Mouse (Mus musculus): ENCODE data around the gene 1810065E05Rik. TPM values are rescaled to one million over a fixed set of nuclear protein-coding genes. Genes with fewer than 3 reads are reported as not detected.

1810065E05Rik gene
- polyA plus RNA-seq, 1 experiment: 0.08 TPM

DNA sequence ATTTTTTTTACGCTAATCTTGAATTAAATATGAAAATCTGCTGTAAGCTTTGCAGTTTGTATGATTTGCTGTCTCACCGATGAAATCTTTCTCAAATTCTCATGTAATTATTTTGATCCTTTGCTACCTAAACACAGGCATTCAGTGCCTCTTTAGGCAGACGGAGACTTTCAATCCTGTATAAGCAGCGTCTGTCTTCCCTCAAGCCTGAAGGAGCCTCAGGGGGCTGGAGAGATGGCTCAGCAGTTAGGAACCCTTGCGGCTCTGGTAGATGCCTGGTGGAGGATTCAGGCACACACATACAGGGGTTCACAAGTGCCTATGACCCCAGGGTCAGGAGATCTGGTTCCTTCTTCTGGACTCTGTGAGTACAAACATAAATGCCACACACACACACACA is 20.3 kb upstream of the 1810065E05Rik start:
- Histone ChIP-seq H3K4me1 (ENCODE audit: control insufficient read depth, insufficient read depth, insufficient read length) (no peaks in the 10 kb centered on the region), H3K27me3 (ENCODE audit: control insufficient read depth, insufficient read depth, low read length) (no peaks in the 10 kb centered on the region), H3K4me3 (ENCODE audit: extremely low read depth, insufficient read depth, insufficient read length) (no peak overlapping the region), H3K36me3 (ENCODE audit: control insufficient read depth, insufficient read depth, low read length) (no peaks in the 10 kb centered on the region), H3K27ac (ENCODE audit: insufficient read depth, low read length) (no peak overlapping the region)
- DNase-seq (ENCODE audit: low read depth in 1 of 2, low spot score in 2 of 2): no peak
- no peak for TF ChIP-seq CTCF (IDR thresholded peaks at IDR 0.05; ENCODE audit: extremely low read depth, insufficient read depth, insufficient read length, insufficient replicate concordance)
- no peak for TF ChIP-seq POLR2A (IDR thresholded peaks at IDR 0.05; ENCODE audit: low read depth, low read length)
- WGBS: 68% methylated on average over 5 of the region's 5 CpGs

DNA sequence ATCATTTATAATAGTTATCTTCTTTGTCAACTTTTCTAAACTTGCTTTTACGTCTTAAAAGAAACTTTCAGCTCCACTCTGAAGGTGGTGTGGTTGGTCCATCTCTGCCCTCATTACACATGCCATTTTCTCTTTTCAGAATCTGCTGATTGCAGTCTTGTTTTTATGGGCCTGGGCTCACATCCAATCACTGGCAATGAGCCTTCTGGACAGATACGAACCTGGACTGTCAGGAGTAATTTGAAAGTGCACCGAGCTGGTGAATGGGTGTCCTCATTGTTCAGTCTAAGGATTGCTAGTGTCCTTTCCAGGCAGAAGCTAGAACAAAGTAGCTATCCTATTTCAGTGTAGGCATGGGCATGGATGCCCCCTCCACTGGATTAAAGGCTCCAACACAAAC is 12.8 kb upstream of the 1810065E05Rik start:
- Histone ChIP-seq H3K4me1 (ENCODE audit: control insufficient read depth, insufficient read depth, insufficient read length) (no peaks in the 10 kb centered on the region), H3K36me3 (ENCODE audit: control insufficient read depth, insufficient read depth, low read length) (no peaks in the 10 kb centered on the region), H3K27ac (ENCODE audit: insufficient read depth, low read length) (no peak overlapping the region), H3K4me3 (ENCODE audit: extremely low read depth, insufficient read depth, insufficient read length) (no peak overlapping the region), H3K27me3 (ENCODE audit: control insufficient read depth, insufficient read depth, low read length) (no peaks in the 10 kb centered on the region)
- TF ChIP-seq CTCF (IDR thresholded peaks at IDR 0.05; ENCODE audit: extremely low read depth, insufficient read depth, insufficient read length, insufficient replicate concordance) (no peak), POLR2A (IDR thresholded peaks at IDR 0.05; ENCODE audit: low read depth, low read length) (no peak)
- 83% methylated on average over 3 of the region's 3 CpGs for WGBS
- DNase-seq (ENCODE audit: low read depth in 1 of 2, low spot score in 2 of 2): no peak

DNA sequence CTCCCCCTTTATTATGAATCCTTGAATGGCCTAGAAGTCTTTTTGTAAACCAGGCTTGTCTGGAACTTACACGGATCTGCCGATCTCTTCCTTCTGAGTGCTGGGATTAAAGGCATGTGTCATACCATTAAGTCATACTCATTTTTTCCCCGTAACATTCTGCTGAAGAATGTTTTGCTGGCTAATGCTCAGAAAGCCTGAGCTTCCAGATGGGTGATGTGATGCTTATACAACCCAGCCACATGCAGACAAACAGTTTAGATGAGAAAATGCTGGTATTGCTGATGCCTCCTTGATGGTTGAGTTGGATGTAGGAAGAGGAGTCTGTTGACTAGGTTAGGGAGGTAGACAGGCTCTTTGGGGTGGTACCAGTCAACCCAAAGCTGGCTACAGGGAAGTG is 2.6 kb upstream of the 1810065E05Rik start:
- TF ChIP-seq POLR2A (IDR thresholded peaks at IDR 0.05; ENCODE audit: low read depth, low read length) (no peak), CTCF (IDR thresholded peaks at IDR 0.05; ENCODE audit: extremely low read depth, insufficient read depth, insufficient read length, insufficient replicate concordance) (no peak)
- DNase-seq (ENCODE audit: low read depth in 1 of 2, low spot score in 2 of 2): no peak
- WGBS: 86% methylated on average over 3 of the region's 3 CpGs

DNA sequence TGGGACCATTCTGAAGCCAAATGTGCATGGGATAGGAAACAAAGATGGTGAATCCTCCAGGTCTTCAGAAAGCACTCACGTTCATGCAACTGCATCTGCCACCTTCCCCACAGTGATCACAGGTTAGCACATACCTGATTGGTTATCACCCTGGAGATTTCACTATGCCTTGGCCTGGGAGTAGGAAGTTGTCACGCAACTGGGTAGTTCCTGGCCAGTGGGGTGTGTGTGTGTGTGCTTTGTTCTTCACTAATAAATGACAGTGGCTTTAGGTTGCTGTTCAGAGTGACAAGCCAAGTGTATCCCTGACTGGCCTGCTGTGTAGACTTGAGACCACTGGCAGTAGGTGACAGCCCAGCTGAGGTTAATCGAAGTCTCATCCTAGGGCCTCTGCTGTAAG is 11.3 kb downstream of the 1810065E05Rik start, which contains the start of gene Gm12253:
Gene Gm12253, plus strand, starts transcription at position 301 of the 400 bp plus-strand sequence.
- Histone ChIP-seq H3K27me3 (ENCODE audit: control insufficient read depth, insufficient read depth, low read length) (no peaks in the 10 kb centered on the region), H3K4me3 (ENCODE audit: extremely low read depth, insufficient read depth, insufficient read length) (no peak within 1 kb of the TSS), H3K27ac (ENCODE audit: insufficient read depth, low read length) (no peak within 1 kb of the TSS), H3K4me1 (ENCODE audit: control insufficient read depth, insufficient read depth, insufficient read length) (no peaks in the 10 kb centered on the region), H3K36me3 (ENCODE audit: control insufficient read depth, insufficient read depth, low read length) (no peaks in the 10 kb centered on the region)
- TF ChIP-seq POLR2A (IDR thresholded peaks at IDR 0.05; ENCODE audit: low read depth, low read length) (no peak), CTCF (IDR thresholded peaks at IDR 0.05; ENCODE audit: extremely low read depth, insufficient read depth, insufficient read length, insufficient replicate concordance) (no peak)
- DNase-seq (ENCODE audit: low read depth in 1 of 2, low spot score in 2 of 2): no peak
- 82% methylated on average over 3 of the region's 3 CpGs for WGBS

More for the DNA sequence above, 2.6 kb upstream of the 1810065E05Rik start:
- H3K27me3 ChIP-seq (ENCODE audit: control insufficient read depth, insufficient read depth, low read length): no peaks in the 10 kb centered on the region
- no peak overlapping the region for H3K27ac ChIP-seq (ENCODE audit: insufficient read depth, low read length)
- H3K4me1 ChIP-seq (ENCODE audit: control insufficient read depth, insufficient read depth, insufficient read length): no peaks in the 10 kb centered on the region
- H3K36me3 ChIP-seq (ENCODE audit: control insufficient read depth, insufficient read depth, low read length): no peaks in the 10 kb centered on the region
- no peak overlapping the region for H3K4me3 ChIP-seq (ENCODE audit: extremely low read depth, insufficient read depth, insufficient read length)

DNA sequence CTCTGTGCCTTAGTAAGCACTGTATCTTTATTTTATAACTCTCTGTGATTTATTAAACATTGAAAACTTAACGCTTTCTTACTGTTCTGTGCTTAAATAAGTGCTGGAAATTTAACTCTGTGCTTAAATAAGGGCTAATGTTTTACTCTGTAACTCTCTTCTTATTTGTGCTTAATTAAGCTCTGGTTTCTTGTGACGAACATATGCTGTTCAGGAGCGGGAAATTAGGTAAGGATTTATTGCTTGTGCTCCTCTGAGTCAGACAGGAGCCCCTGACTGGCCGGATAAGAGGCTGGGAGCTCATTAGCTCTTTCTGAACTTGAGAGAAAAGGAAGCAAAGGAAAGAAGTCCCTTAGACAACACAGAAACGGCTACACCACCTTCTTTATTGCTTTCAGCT is 17.0 kb downstream of the 1810065E05Rik start:
- H3K4me3 ChIP-seq (ENCODE audit: extremely low read depth, insufficient read depth, insufficient read length): no peak overlapping the region
- no peaks in the 10 kb centered on the region for H3K4me1 ChIP-seq (ENCODE audit: control insufficient read depth, insufficient read depth, insufficient read length)
- H3K27ac ChIP-seq (ENCODE audit: insufficient read depth, low read length): no peak overlapping the region
- H3K36me3 ChIP-seq (ENCODE audit: control insufficient read depth, insufficient read depth, low read length): no peaks in the 10 kb centered on the region
- WGBS: 42% methylated on average over 5 of the region's 5 CpGs
- TF ChIP-seq POLR2A (IDR thresholded peaks at IDR 0.05; ENCODE audit: low read depth, low read length): no peak
- no peak for DNase-seq (ENCODE audit: low read depth in 1 of 2, low spot score in 2 of 2)
- no peaks in the 10 kb centered on the region for H3K27me3 ChIP-seq (ENCODE audit: control insufficient read depth, insufficient read depth, low read length)

DNA sequence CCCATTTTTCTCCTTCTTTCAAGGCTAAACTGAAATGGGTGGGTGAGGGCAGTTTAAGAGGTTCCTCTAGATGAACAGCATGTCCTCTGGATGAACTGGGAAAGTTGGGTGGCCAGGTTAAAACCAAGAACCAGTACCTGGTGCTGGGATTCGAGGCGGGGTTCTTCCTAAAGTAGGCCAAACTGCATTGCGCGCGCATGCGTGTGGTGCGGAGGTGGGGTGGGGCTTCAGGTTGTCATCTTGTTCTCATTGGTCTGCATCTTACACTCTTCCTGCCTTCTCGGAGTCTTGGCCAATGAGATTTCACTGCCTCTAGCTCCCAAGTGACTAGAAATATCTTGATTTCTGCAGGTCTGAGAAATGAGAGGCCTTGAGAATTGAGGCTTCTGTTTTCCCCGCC is 31.8 kb downstream of the 1810065E05Rik start, which contains the start of gene Lypd9:
Gene Lypd9, minus strand, starts transcription at position 165 of the 400 bp plus-strand sequence.
- no peak for TF ChIP-seq POLR2A (IDR thresholded peaks at IDR 0.05; ENCODE audit: low read depth, low read length)
- DNase-seq (ENCODE audit: low read depth in 1 of 2, low spot score in 2 of 2): no peak
- no peaks in the 10 kb centered on the region for H3K27me3 ChIP-seq (ENCODE audit: control insufficient read depth, insufficient read depth, low read length)
- H3K36me3 ChIP-seq (ENCODE audit: control insufficient read depth, insufficient read depth, low read length): no peaks in the 10 kb centered on the region
- H3K4me1 ChIP-seq (ENCODE audit: control insufficient read depth, insufficient read depth, insufficient read length): no peaks in the 10 kb centered on the region
- H3K4me3 ChIP-seq (ENCODE audit: extremely low read depth, insufficient read depth, insufficient read length): no peak within 1 kb of the TSS
- no peak within 1 kb of the TSS for H3K27ac ChIP-seq (ENCODE audit: insufficient read depth, low read length)
- WGBS: 93% methylated on average over 9 of the region's 9 CpGs

DNA sequence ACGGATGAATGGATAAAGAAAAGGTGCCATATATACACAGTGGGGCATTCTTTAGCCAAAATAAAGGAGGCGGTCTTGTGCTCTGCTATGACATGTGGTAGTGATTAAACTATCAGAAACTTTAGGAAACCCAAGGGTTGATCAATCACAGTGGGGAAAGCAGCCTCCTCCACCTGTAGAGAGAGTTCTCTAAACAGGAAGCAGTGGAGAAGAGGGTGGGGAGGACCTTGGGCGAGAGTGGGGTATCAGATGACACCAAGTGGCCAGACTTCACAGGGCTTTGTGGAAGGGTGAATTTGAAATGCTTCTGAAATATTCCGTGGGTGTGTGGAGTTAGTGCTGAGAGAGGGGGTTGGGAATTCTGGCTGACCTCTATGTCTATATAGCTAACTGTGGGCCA is 32.7 kb downstream of the 1810065E05Rik start:
- TF ChIP-seq POLR2A (IDR thresholded peaks at IDR 0.05; ENCODE audit: low read depth, low read length) (no peak), CTCF (IDR thresholded peaks at IDR 0.05; ENCODE audit: extremely low read depth, insufficient read depth, insufficient read length, insufficient replicate concordance) (no peak)
- DNase-seq (ENCODE audit: low read depth in 1 of 2, low spot score in 2 of 2): no peak
- Histone ChIP-seq H3K4me3 (ENCODE audit: extremely low read depth, insufficient read depth, insufficient read length) (no peak overlapping the region), H3K27me3 (ENCODE audit: control insufficient read depth, insufficient read depth, low read length) (no peaks in the 10 kb centered on the region), H3K4me1 (ENCODE audit: control insufficient read depth, insufficient read depth, insufficient read length) (no peaks in the 10 kb centered on the region), H3K27ac (ENCODE audit: insufficient read depth, low read length) (no peak overlapping the region), H3K36me3 (ENCODE audit: control insufficient read depth, insufficient read depth, low read length) (no peaks in the 10 kb centered on the region)
- 53% methylated on average over 4 of the region's 4 CpGs for WGBS

Data from spleen, adult 2 months (tissue).